Mouse (Mus musculus) limb, embryonic 11.5 days (tissue): ENCODE measurements around the gene Bpgm. TPM values are rescaled to one million over a fixed set of nuclear protein-coding genes. Genes with fewer than 3 reads are reported as not detected.

Experiments used
- ATAC-seq: fragments of 200-750 bp; cut with Nextera tagmentation; 2 replicates; pipeline ENCODE4 v1.8.0; 2017; ENCODE audit warnings: low read depth; ENCODE audit not compliant: insufficient number of reproducible peaks, low FRiP score, low TSS enrichment
- DNase-seq: peaks from one replicate; pipeline ENCODE4 v3.0.0-alpha.2; 2015; ENCODE audit warnings: low spot score
- H3K27ac ChIP-seq: fragments of 300-500 bp; sonication (generic); replicated peaks from 2 replicates; pipeline ENCODE4 v1.5.1; 2014; ENCODE audit warnings: low read depth, mild to moderate bottlenecking, low read length
- H3K27me3 ChIP-seq: fragments of 300-500 bp; sonication (generic); 2 replicates; pipeline ENCODE4 v1.6.1; 2014; ENCODE audit warnings: mild to moderate bottlenecking, low read length, mixed read lengths; ENCODE audit not compliant: control insufficient read depth, insufficient read depth
- H3K36me3 ChIP-seq: fragments of 300-500 bp; sonication (generic); 2 replicates; pipeline ENCODE4 v1.6.1; 2014; ENCODE audit warnings: mild to moderate bottlenecking, low read length, moderate library complexity, mixed read lengths; ENCODE audit not compliant: control insufficient read depth, insufficient read depth
- H3K4me1 ChIP-seq: fragments of 300-500 bp; sonication (generic); 2 replicates; pipeline ENCODE4 v1.6.1; 2014; ENCODE audit warnings: low read length, mixed read lengths; ENCODE audit not compliant: control insufficient read depth, insufficient read depth
- H3K4me2 ChIP-seq: fragments of 300-500 bp; sonication (generic); 2 replicates; pipeline ENCODE4 v1.6.1; 2014; ENCODE audit warnings: low read depth, mild to moderate bottlenecking, moderate library complexity; ENCODE audit not compliant: severe bottlenecking
- H3K4me3 ChIP-seq: fragments of 300-500 bp; sonication (generic); 2 replicates; pipeline ENCODE4 v1.5.1; 2014; ENCODE audit warnings: low read depth, low read length
- H3K9ac ChIP-seq: fragments of 300-500 bp; sonication (generic); 2 replicates; pipeline ENCODE4 v1.6.1; 2014; ENCODE audit warnings: mild to moderate bottlenecking, low read length
- H3K9me3 ChIP-seq: fragments of 300-500 bp; sonication (generic); 2 replicates; pipeline ENCODE4 v1.6.1; 2016; ENCODE audit warnings: low read length; ENCODE audit not compliant: control insufficient read depth
- WGBS: fragments of 180-500 bp; shearing (Covaris S2); extraction: QIAGEN DNeasy Blood & Tissue Kit; methylation state at CpG from one replicate; pipeline ENCODE4 v1.1.7; 2014; 5-methylcytosine and 5-hydroxymethylcytosine counted together
- polyA plus RNA-seq: library from polyadenylated mRNA; unstranded; fragments of >200 nt; fragmentation: Nextera tagmentation; extraction: Ambion mirVana; gene quantifications from 2 replicates; pipeline ENCODE4 v1.2.1, GENCODE M21; 2014

The Bpgm gene
- polyA plus RNA-seq, 1 experiment from 2014 or later, result 47.3 TPM

- Histone ChIP-seq H3K27ac (no peak overlapping the region), H3K9ac (no peak overlapping the region), H3K9me3 (no peaks in the 10 kb centered on the region), H3K4me3 (no peak overlapping the region), H3K4me1 (peaks cover 7% of the 10 kb centered on the region; the same call in 1 of the 2 replicates), H3K4me2 (no peak overlapping the region), H3K27me3 (no peaks in the 10 kb centered on the region), H3K36me3 (no peaks in the 10 kb centered on the region)
- DNase-seq (no peak), ATAC-seq (no peak)
- 90% methylated on average over 10 of the region's 10 CpGs for WGBS
These were observed 68.2 kb downstream of the Bpgm start for GRCm38 (mm10) chr6:34544207-34544602.

GRCm38 (mm10) chr6:34545286-34545685 is 69.3 kb downstream of the Bpgm start:
- Histone ChIP-seq H3K4me3 (no peak overlapping the region), H3K27ac (no peak overlapping the region), H3K4me1 (peaks cover 7% of the 10 kb centered on the region; the same call in 1 of the 2 replicates), H3K36me3 (no peaks in the 10 kb centered on the region), H3K4me2 (no peak overlapping the region), H3K9me3 (no peaks in the 10 kb centered on the region), H3K9ac (no peak overlapping the region), H3K27me3 (no peaks in the 10 kb centered on the region)
- no peak for ATAC-seq
- WGBS, result 83% methylated on average over 10 of the region's 10 CpGs
- DNase-seq, result no peak

- no peak overlapping the region for H3K9ac ChIP-seq
- WGBS, result 56% methylated on average over 13 of the region's 13 CpGs
- no peaks in the 10 kb centered on the region for H3K36me3 ChIP-seq
- peaks cover 5% of the 10 kb centered on the region; the same call in 1 of the 2 replicates for H3K4me1 ChIP-seq
- no peaks in the 10 kb centered on the region for H3K9me3 ChIP-seq
- no peak for DNase-seq
- no peak overlapping the region for H3K27ac ChIP-seq
- H3K4me2 ChIP-seq, result no peak overlapping the region
- ATAC-seq, result no peak
- H3K4me3 ChIP-seq, result no peak overlapping the region
- H3K27me3 ChIP-seq, result no peaks in the 10 kb centered on the region
These were observed 72.5 kb downstream of the Bpgm start for GRCm38 (mm10) chr6:34548406-34548990.

GRCm38 (mm10) chr6:34549017-34549416 is 73.0 kb downstream of the Bpgm start:
- Histone ChIP-seq H3K4me1 (0 out of 2 replicates have a peak, but pooled peaks cover 3% of the 10 kb centered on the region), H3K36me3 (no peaks in the 10 kb centered on the region), H3K9me3 (no peaks in the 10 kb centered on the region), H3K4me3 (no peak overlapping the region), H3K9ac (no peak overlapping the region), H3K27me3 (no peaks in the 10 kb centered on the region), H3K4me2 (no peak overlapping the region), H3K27ac (no peak overlapping the region)
- DNase-seq (peak; percentile 74), ATAC-seq (no peak)
- WGBS, result 42% methylated on average over 2 of the region's 2 CpGs

GRCm38 (mm10) chr6:34552489-34553157 is 76.6 kb downstream of the Bpgm start:
- no peak overlapping the region for H3K27ac ChIP-seq
- H3K27me3 ChIP-seq, result no peaks in the 10 kb centered on the region
- no peak overlapping the region for H3K4me3 ChIP-seq
- 79% methylated on average over 4 of the region's 4 CpGs for WGBS
- no peaks in the 10 kb centered on the region for H3K36me3 ChIP-seq
- DNase-seq (no peak), ATAC-seq (no peak)
- H3K9ac ChIP-seq, result no peak overlapping the region
- no peaks in the 10 kb centered on the region for H3K4me1 ChIP-seq
- no peak overlapping the region for H3K4me2 ChIP-seq
- no peaks in the 10 kb centered on the region for H3K9me3 ChIP-seq

- no peak for ATAC-seq
- H3K9me3 ChIP-seq, result no peaks in the 10 kb centered on the region
- 72% methylated on average over 9 of the region's 9 CpGs for whole genome bisulfite sequencing
- peaks cover 7% of the 10 kb centered on the region; the same call in 1 of the 2 replicates for H3K4me1 ChIP-seq
- no peak for DNase-seq
- H3K36me3 ChIP-seq, result no peaks in the 10 kb centered on the region
- H3K9ac ChIP-seq, result no peak overlapping the region
- no peak overlapping the region for H3K27ac ChIP-seq
- H3K4me3 ChIP-seq, result no peak overlapping the region
- H3K4me2 ChIP-seq, result no peak overlapping the region
- H3K27me3 ChIP-seq, result no peaks in the 10 kb centered on the region
These were observed 78.4 kb downstream of the Bpgm start for GRCm38 (mm10) chr6:34554291-34554997.

Other genes starting within 250 kb of the Bpgm start
- 217 and 219 TPM in 2 replicates for gene Akr1b3, start 158.7 kb upstream of the Bpgm start, polyA plus RNA-seq
- 9.0 and 11.1 TPM in 2 replicates for gene Akr1b8, start 122.1 kb upstream of the Bpgm start, polyA plus RNA-seq
- gene Akr1b10, start 92.0 kb upstream of the Bpgm start, polyA plus RNA-seq, result 17.7 and 18.6 TPM in 2 replicates
- gene Akr1b7, start 63.9 kb upstream of the Bpgm start, polyA plus RNA-seq, result 0.15 and 0.20 TPM in 2 replicates
- gene Cald1, start 122.3 kb downstream of the Bpgm start, polyA plus RNA-seq, result 155 and 167 TPM in 2 replicates